Mouse (Mus musculus): ENCODE data around the gene Pex11b. TPM values are rescaled to one million over a fixed set of nuclear protein-coding genes. Genes with fewer than 3 reads are reported as not detected.

Pex11b gene
- polyA plus RNA-seq, 1 experiment: 19.9 TPM

DNA sequence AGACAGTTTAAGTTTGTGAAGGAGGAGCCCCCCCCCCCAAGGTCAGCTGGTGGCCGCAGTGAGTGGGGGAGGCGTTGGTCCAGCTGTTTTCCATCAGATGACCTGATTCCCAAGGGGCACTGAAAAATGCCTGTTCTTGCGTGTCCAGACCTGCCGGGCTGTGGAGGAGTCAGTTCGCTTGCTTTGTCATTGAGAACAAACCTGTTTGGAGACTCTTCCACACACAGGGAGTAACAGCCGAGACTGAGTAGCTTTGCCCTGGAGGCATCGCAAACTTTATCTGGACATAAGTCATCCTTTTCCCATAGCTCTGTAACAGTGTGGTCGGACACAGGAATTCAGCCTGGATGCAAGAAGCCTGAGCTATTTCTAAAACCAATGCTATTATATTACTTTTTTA lies 39.3 kb downstream of the Pex11b start:
- no peak overlapping the region for H3ac ChIP-seq (ENCODE audit: control insufficient read depth, insufficient read length, low read depth)
- no peaks in the 10 kb centered on the region for H3K27me3 ChIP-seq (ENCODE audit: control insufficient read depth, insufficient read depth, insufficient read length)
- no peak overlapping the region for H3K4me3 ChIP-seq (ENCODE audit: insufficient read depth, poor library complexity, severe bottlenecking)
- H3K36me3 ChIP-seq (ENCODE audit: control insufficient read depth, insufficient read depth): no peaks in the 10 kb centered on the region
- TF ChIP-seq CEBPB (IDR thresholded peaks at IDR 0.05; ENCODE audit: low read depth): no peak
- no peak for TF ChIP-seq MYOG (IDR thresholded peaks at IDR 0.05; ENCODE audit: control insufficient read depth, extremely low read depth, insufficient read length)
- no peak for TF ChIP-seq MAX (IDR thresholded peaks at IDR 0.05)
- TF ChIP-seq CTCF (IDR thresholded peaks at IDR 0.05; ENCODE audit: control insufficient read depth, insufficient read depth, insufficient read length): no peak
- TF ChIP-seq MYOD1 (IDR thresholded peaks at IDR 0.05; ENCODE audit: control insufficient read depth, insufficient read length, low read depth): peak; percentile 30
- no peaks in the 10 kb centered on the region for H3K79me2 ChIP-seq (ENCODE audit: control insufficient read depth, insufficient read depth)
- no peaks in the 10 kb centered on the region for H3K79me3 ChIP-seq (ENCODE audit: low read depth)

DNA sequence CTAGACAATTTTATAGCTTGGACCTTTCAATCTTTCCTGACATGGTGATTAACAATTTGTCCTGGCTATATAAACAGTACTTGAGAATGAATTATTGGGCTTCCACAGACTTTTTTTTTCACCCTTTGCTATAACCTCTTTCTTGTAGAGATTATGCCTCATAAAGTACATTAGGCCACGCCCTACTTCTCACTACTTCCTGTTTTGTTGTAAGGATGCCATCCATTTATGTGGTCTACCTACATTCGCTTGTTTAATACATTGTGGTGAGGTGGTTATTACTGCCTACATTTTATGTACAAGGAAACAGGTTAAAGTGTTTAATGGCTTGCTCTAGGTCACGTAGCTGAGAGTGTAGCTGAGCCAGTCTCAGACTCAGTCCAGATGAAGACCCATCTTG lies 40.0 kb downstream of the Pex11b start:
- no peak overlapping the region for H3ac ChIP-seq (ENCODE audit: control insufficient read depth, insufficient read length, low read depth)
- no peak for TF ChIP-seq CTCF (IDR thresholded peaks at IDR 0.05; ENCODE audit: control insufficient read depth, insufficient read depth, insufficient read length)
- no peak for TF ChIP-seq MAX (IDR thresholded peaks at IDR 0.05)
- TF ChIP-seq USF1 (IDR thresholded peaks at IDR 0.05; ENCODE audit: low read depth): no peak
- TF ChIP-seq CEBPB (IDR thresholded peaks at IDR 0.05; ENCODE audit: low read depth): no peak
- no peak for TF ChIP-seq MYOG (IDR thresholded peaks at IDR 0.05; ENCODE audit: control insufficient read depth, extremely low read depth, insufficient read length)
- no peak for TF ChIP-seq MYOD1 (IDR thresholded peaks at IDR 0.05; ENCODE audit: control insufficient read depth, insufficient read length, low read depth)
- no peak for TF ChIP-seq FOSL1 (IDR thresholded peaks at IDR 0.05; ENCODE audit: insufficient read depth, low read length, poor library complexity, severe bottlenecking)
- no peak overlapping the region for H3K4me3 ChIP-seq (ENCODE audit: insufficient read depth, poor library complexity, severe bottlenecking)
- no peaks in the 10 kb centered on the region for H3K27me3 ChIP-seq (ENCODE audit: control insufficient read depth, insufficient read depth, insufficient read length)
- no peaks in the 10 kb centered on the region for H3K36me3 ChIP-seq (ENCODE audit: control insufficient read depth, insufficient read depth)
- no peaks in the 10 kb centered on the region for H3K79me3 ChIP-seq (ENCODE audit: low read depth)
- no peaks in the 10 kb centered on the region for H3K79me2 ChIP-seq (ENCODE audit: control insufficient read depth, insufficient read depth)

DNA sequence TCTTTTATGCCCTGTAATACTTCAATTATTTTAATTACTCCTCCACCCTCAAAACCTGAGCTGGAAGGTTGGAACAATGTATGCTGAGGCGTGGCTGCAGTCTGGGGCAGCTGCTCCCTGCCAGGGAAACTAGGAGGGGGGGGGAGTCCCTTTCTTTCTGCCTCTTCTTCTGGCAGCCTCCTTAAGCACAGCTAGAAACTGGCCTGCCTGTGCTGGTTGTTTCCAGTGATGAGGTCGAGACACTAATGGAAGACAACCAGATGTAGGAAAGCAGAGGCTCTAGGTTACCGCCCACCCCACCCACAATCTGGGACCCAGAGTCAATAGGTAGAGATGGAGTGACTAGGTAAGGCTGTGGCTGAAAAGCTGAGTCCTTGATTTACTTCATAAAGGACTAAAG lies 40.5 kb downstream of the Pex11b start:
- TF ChIP-seq MAX (IDR thresholded peaks at IDR 0.05) (no peak), MYOG (IDR thresholded peaks at IDR 0.05; ENCODE audit: control insufficient read depth, extremely low read depth, insufficient read length) (no peak), MYOD1 (IDR thresholded peaks at IDR 0.05; ENCODE audit: control insufficient read depth, insufficient read length, low read depth) (no peak)

DNA sequence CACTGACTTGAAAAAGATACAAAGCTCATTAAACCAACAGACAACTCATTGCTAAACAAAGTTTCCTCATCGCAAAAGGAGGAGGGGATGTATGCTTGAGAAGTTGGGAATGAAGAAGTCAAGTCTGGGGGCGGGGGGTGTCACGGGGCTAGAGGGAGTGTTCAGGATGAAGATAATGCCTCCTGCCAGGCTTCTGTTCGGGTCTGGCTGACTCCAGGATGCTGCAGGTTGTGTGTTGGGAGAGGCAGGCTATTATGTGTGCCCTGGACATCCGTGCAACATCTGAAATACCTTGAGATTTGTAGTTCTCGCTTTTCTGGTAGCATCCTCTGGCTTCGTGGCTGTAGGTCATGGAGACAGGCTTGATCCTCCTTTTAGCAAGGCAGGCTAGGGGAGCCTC lies 43.3 kb downstream of the Pex11b start:
- H3K79me2 ChIP-seq (ENCODE audit: control insufficient read depth, insufficient read depth): no peaks in the 10 kb centered on the region
- no peaks in the 10 kb centered on the region for H3K79me3 ChIP-seq (ENCODE audit: low read depth)
- H3ac ChIP-seq (ENCODE audit: control insufficient read depth, insufficient read length, low read depth): no peak overlapping the region
- no peak overlapping the region for H3K4me3 ChIP-seq (ENCODE audit: insufficient read depth, poor library complexity, severe bottlenecking)
- H3K27me3 ChIP-seq (ENCODE audit: control insufficient read depth, insufficient read depth, insufficient read length): no peaks in the 10 kb centered on the region
- no peaks in the 10 kb centered on the region for H3K36me3 ChIP-seq (ENCODE audit: control insufficient read depth, insufficient read depth)
- TF ChIP-seq MAX (IDR thresholded peaks at IDR 0.05): no peak
- TF ChIP-seq FOSL1 (IDR thresholded peaks at IDR 0.05; ENCODE audit: insufficient read depth, low read length, poor library complexity, severe bottlenecking): no peak
- no peak for TF ChIP-seq MYOD1 (IDR thresholded peaks at IDR 0.05; ENCODE audit: control insufficient read depth, insufficient read length, low read depth)
- TF ChIP-seq MYOG (IDR thresholded peaks at IDR 0.05; ENCODE audit: control insufficient read depth, extremely low read depth, insufficient read length): no peak
- TF ChIP-seq CTCF (IDR thresholded peaks at IDR 0.05; ENCODE audit: control insufficient read depth, insufficient read depth, insufficient read length): no peak
- TF ChIP-seq CEBPB (IDR thresholded peaks at IDR 0.05; ENCODE audit: low read depth): no peak
- TF ChIP-seq USF1 (IDR thresholded peaks at IDR 0.05; ENCODE audit: low read depth): no peak

More for the DNA sequence above, 40.5 kb downstream of the Pex11b start:
- H3K36me3 ChIP-seq (ENCODE audit: control insufficient read depth, insufficient read depth): no peaks in the 10 kb centered on the region
- no peak overlapping the region for H3ac ChIP-seq (ENCODE audit: control insufficient read depth, insufficient read length, low read depth)
- H3K4me3 ChIP-seq (ENCODE audit: insufficient read depth, poor library complexity, severe bottlenecking): no peak overlapping the region
- no peaks in the 10 kb centered on the region for H3K79me2 ChIP-seq (ENCODE audit: control insufficient read depth, insufficient read depth)
- H3K79me3 ChIP-seq (ENCODE audit: low read depth): no peaks in the 10 kb centered on the region
- H3K27me3 ChIP-seq (ENCODE audit: control insufficient read depth, insufficient read depth, insufficient read length): no peaks in the 10 kb centered on the region

DNA sequence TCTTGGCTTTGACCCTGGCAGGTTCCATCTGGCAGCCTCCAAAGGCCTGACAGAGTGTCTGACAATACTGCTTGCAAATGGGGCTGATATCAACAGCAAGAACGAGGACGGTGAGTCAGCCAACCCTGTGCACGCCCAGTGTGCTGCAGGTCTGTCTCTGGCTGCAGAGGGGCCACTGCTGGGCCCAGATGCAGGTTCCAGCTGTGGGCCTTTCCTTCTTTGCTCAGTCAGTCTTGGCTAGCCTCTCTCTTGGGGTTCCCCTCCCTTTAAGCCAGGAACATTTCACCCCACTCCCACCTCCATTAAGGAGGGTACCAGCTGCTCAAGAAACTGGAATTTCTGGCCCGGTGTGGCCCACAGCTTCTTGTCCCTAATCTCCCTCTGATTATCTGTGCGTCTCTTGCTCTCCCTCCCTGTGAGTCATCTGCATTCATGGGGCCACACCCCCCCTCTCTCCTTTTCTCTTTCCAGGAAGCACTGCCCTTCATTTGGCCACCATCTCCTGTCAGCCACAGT lies 44.0 kb downstream of the Pex11b start:
- no peak overlapping the region for H3K4me3 ChIP-seq (ENCODE audit: insufficient read depth, poor library complexity, severe bottlenecking)
- no peaks in the 10 kb centered on the region for H3K27me3 ChIP-seq (ENCODE audit: control insufficient read depth, insufficient read depth, insufficient read length)
- TF ChIP-seq USF1 (IDR thresholded peaks at IDR 0.05; ENCODE audit: low read depth) (no peak), MYOG (IDR thresholded peaks at IDR 0.05; ENCODE audit: control insufficient read depth, extremely low read depth, insufficient read length) (no peak), MYOD1 (IDR thresholded peaks at IDR 0.05; ENCODE audit: control insufficient read depth, insufficient read length, low read depth) (no peak), FOSL1 (IDR thresholded peaks at IDR 0.05; ENCODE audit: insufficient read depth, low read length, poor library complexity, severe bottlenecking) (no peak), CTCF (IDR thresholded peaks at IDR 0.05; ENCODE audit: control insufficient read depth, insufficient read depth, insufficient read length) (no peak), CEBPB (IDR thresholded peaks at IDR 0.05; ENCODE audit: low read depth) (no peak), MAX (IDR thresholded peaks at IDR 0.05) (no peak)
- no peaks in the 10 kb centered on the region for H3K36me3 ChIP-seq (ENCODE audit: control insufficient read depth, insufficient read depth)
- no peaks in the 10 kb centered on the region for H3K79me3 ChIP-seq (ENCODE audit: low read depth)
- peak overlapping the region; percentile 7 for H3ac ChIP-seq (ENCODE audit: control insufficient read depth, insufficient read length, low read depth)
- no peaks in the 10 kb centered on the region for H3K79me2 ChIP-seq (ENCODE audit: control insufficient read depth, insufficient read depth)

DNA sequence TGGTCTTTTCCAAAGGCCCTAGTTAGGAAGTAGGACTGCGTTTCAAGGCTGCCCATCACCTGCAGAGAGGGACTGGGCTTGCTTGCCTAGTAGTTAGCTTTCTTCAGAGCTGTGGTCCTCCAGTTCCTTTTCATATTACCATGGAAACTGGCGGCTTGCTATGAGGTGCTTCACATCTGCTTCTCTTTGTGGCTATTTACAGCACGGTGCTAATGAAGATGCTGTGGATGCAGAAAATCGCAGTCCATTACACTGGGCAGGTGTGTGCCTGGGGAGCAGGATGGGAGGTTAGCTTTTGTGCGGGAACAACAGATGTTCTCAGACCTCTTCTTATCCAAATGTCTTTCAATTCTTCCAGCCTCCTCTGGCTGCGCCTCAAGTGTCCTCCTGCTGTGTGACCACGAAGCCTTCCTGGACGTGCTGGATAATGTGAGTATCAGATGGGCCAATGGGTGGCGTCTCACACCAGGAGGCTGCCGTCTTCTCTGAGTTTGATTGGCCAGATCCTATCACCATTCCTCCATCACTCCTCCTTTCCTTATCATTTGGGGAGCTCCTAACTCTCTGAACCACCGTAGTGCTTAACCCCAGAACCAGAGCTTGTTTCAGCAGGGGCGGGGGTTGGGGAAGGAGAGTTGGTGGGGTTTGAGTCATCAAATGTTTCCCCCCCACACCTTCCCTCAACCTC lies 45.2 kb downstream of the Pex11b start:
- H3K79me3 ChIP-seq (ENCODE audit: low read depth): no peaks in the 10 kb centered on the region
- H3K4me3 ChIP-seq (ENCODE audit: insufficient read depth, poor library complexity, severe bottlenecking): no peak overlapping the region
- no peaks in the 10 kb centered on the region for H3K79me2 ChIP-seq (ENCODE audit: control insufficient read depth, insufficient read depth)
- H3K27me3 ChIP-seq (ENCODE audit: control insufficient read depth, insufficient read depth, insufficient read length): no peaks in the 10 kb centered on the region
- TF ChIP-seq CTCF (IDR thresholded peaks at IDR 0.05; ENCODE audit: control insufficient read depth, insufficient read depth, insufficient read length) (no peak), MYOG (IDR thresholded peaks at IDR 0.05; ENCODE audit: control insufficient read depth, extremely low read depth, insufficient read length) (no peak), USF1 (IDR thresholded peaks at IDR 0.05; ENCODE audit: low read depth) (no peak), CEBPB (IDR thresholded peaks at IDR 0.05; ENCODE audit: low read depth) (no peak), MAX (IDR thresholded peaks at IDR 0.05) (no peak), MYOD1 (IDR thresholded peaks at IDR 0.05; ENCODE audit: control insufficient read depth, insufficient read length, low read depth) (no peak), FOSL1 (IDR thresholded peaks at IDR 0.05; ENCODE audit: insufficient read depth, low read length, poor library complexity, severe bottlenecking) (no peak)
- no peak overlapping the region for H3ac ChIP-seq (ENCODE audit: control insufficient read depth, insufficient read length, low read depth)
- H3K36me3 ChIP-seq (ENCODE audit: control insufficient read depth, insufficient read depth): no peaks in the 10 kb centered on the region
